Mouse (Mus musculus) heart, postnatal 0 days (tissue): Measurements from ENCODE around the gene Pbrm1. TPM values are rescaled to one million over a fixed set of nuclear protein-coding genes. Genes with fewer than 3 reads are reported as not detected.

Experiments
- ATAC-seq: fragments of 200-750 bp; cut with Nextera tagmentation; 2 replicates; pipeline ENCODE4 v1.8.0; 2017; ENCODE audit warnings: low read depth, moderate number of reproducible peaks, moderate library complexity; ENCODE audit not compliant: insufficient read depth
- DNase-seq: peaks from one replicate; pipeline ENCODE4 v3.0.0-alpha.2; 2016; ENCODE audit warnings: low spot score
- H3K27ac ChIP-seq: fragments of 300-500 bp; sonication (generic); 2 replicates; pipeline ENCODE4 v1.5.1; 2014; ENCODE audit warnings: low read depth, mild to moderate bottlenecking
- H3K27me3 ChIP-seq: fragments of 300-500 bp; sonication (generic); 2 replicates; pipeline ENCODE4 v1.6.1; 2014; ENCODE audit warnings: low read length, mixed read lengths; ENCODE audit not compliant: control insufficient read depth, insufficient read depth
- H3K36me3 ChIP-seq: fragments of 300-500 bp; sonication (generic); replicated peaks from 2 replicates; pipeline ENCODE4 v1.6.1; 2014; ENCODE audit warnings: low read length, mixed read lengths; ENCODE audit not compliant: control insufficient read depth, insufficient read depth
- H3K4me1 ChIP-seq: fragments of 300-500 bp; sonication (generic); 2 replicates; pipeline ENCODE4 v1.6.1; 2014; ENCODE audit warnings: antibody characterized with exemption; ENCODE audit not compliant: control insufficient read depth, insufficient read depth
- H3K4me2 ChIP-seq: fragments of 300-500 bp; sonication (generic); 2 replicates; pipeline ENCODE4 v1.6.1; 2014; ENCODE audit warnings: low read depth, mild to moderate bottlenecking, low read length, moderate library complexity
- H3K4me3 ChIP-seq: fragments of 300-500 bp; sonication (generic); 2 replicates; pipeline ENCODE4 v1.5.1; 2014; ENCODE audit warnings: low read depth, low read length
- H3K9ac ChIP-seq: fragments of 300-500 bp; sonication (generic); replicated peaks from 2 replicates; pipeline ENCODE4 v1.6.1; 2014; ENCODE audit warnings: low read depth, low read length, mixed read lengths
- H3K9me3 ChIP-seq: fragments of 300-500 bp; sonication (generic); replicated peaks from 2 replicates; pipeline ENCODE4 v1.6.1; 2016; ENCODE audit warnings: low read length; ENCODE audit not compliant: control insufficient read depth
- CTCF ChIP-seq: IDR thresholded peaks from 2 replicates; pipeline ENCODE4 v1.5.1; 2016; ENCODE audit warnings: antibody characterized with exemption, control low read depth, low read depth
- EP300 ChIP-seq: IDR thresholded peaks from 2 replicates; pipeline ENCODE4 v1.6.1; 2016; ENCODE audit warnings: antibody characterized with exemption, low read depth
- WGBS: fragments of 180-500 bp; shearing (Covaris S2); extraction: QIAGEN DNeasy Blood & Tissue Kit; methylation state at CpG from one replicate; pipeline ENCODE4 v1.1.7; 2014; 5-methylcytosine and 5-hydroxymethylcytosine counted together
- polyA plus RNA-seq: library from polyadenylated mRNA; unstranded; fragments of >200 nt; fragmentation: Nextera tagmentation; extraction: Ambion mirVana; gene quantifications from 2 replicates; pipeline ENCODE4 v1.2.1, GENCODE M21; 2015
- total RNA-seq: library from RNA; depleted of rRNA; stranded (reverse); fragments of >200 nt; gene quantifications from 2 replicates; pipeline ENCODE4 v1.2.3, GENCODE M21; 2014; ENCODE audit warnings: low replicate concordance

The Pbrm1 gene
- total and polyA plus RNA-seq, 2 experiments from 2014 or later, result 65.0 to 66.5 TPM

DNA sequence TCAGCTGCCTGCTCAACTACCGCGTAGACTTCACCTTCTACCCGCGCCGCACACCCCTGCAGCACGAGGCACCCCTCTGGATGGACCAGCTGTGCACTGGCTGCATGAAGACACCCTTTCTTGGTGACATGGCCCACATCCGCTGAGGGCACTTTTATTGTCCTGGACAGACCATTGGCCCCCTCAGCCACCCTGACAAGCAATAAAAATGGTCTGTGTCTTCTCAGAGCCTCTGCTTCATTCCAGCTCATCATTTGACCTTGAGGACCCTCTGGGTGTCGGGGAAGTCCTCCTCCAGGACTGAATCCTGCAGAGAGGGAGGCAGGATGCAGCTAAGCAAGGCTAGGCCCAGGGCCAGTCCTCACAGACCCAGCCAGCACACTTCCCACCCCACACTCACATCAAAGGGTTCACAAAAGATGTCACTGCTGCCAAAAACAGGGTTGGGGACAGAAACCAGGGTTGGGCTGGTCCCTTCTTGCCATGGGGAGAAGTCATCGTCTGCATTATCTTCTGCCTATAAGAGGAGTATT, 120.0 kb downstream of the Pbrm1 start:
- Histone ChIP-seq H3K36me3 (peaks cover 75% of the 10 kb centered on the region), H3K4me3 (no peak overlapping the region), H3K4me1 (no peaks in the 10 kb centered on the region), H3K9ac (no peak overlapping the region), H3K9me3 (no peaks in the 10 kb centered on the region), H3K27ac (no peak overlapping the region), H3K4me2 (no peak overlapping the region), H3K27me3 (no peaks in the 10 kb centered on the region)
- DNase-seq (no peak), ATAC-seq (no peak)
- WGBS, result 79% methylated on average over 9 of the region's 9 CpGs
- TF ChIP-seq CTCF (no peak), EP300 (no peak)

DNA sequence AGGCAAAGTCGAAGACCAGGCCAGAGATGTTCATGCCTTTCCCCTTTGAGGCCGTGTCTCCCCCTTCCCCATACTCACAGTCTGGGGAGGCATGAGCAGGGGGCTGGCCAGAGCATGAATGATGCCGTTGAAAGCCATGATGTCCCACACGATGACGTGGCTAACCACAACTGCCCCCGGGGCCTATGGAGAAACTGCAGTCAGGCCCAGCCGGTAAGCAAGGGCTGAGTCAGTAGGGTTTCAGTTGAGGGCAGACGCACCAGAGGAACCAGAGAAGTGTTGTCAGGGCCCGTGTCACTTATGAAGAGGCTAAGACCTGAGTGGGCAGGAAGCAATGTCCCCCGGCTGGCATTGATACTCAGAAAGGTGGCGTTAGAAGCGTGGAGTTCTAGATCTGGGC, 120.7 kb downstream of the Pbrm1 start:
- WGBS, result 82% methylated on average over 12 of the region's 12 CpGs
- TF ChIP-seq CTCF (no peak), EP300 (no peak)
- no peak for DNase-seq
- H3K27me3 ChIP-seq, result no peaks in the 10 kb centered on the region
- no peaks in the 10 kb centered on the region for H3K9me3 ChIP-seq
- no peak overlapping the region for H3K27ac ChIP-seq
- no peak for ATAC-seq
- H3K4me2 ChIP-seq, result no peak overlapping the region
- H3K4me1 ChIP-seq, result no peaks in the 10 kb centered on the region
- no peak overlapping the region for H3K4me3 ChIP-seq
- H3K36me3 ChIP-seq, result peaks cover 75% of the 10 kb centered on the region
- no peak overlapping the region for H3K9ac ChIP-seq

DNA sequence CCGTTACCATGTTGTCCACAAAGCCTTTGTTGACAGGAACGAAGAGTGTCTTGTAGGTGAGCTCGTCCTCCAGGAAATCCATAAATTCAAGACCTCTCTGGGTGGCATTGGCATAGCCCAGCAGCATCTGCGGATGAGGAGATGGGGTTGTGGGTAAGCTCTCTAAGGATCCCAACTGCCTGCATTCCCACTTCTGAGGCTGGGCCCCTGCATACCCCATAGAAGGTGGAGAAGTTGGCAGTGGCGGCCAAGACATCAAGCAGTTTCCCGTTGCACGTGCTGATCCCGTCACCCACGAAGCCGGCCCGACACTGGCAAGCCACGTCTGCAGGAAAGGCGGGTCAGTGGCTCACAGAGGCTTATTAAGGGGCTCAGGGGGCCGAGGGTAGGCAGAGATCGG, 121.2 kb downstream of the Pbrm1 start:
- Histone ChIP-seq H3K36me3 (peaks cover 74% of the 10 kb centered on the region), H3K27me3 (no peaks in the 10 kb centered on the region), H3K4me3 (no peak overlapping the region), H3K9ac (no peak overlapping the region), H3K9me3 (no peaks in the 10 kb centered on the region), H3K4me1 (no peaks in the 10 kb centered on the region), H3K4me2 (no peak overlapping the region), H3K27ac (no peak overlapping the region)
- 90% methylated on average over 15 of the region's 15 CpGs for WGBS
- TF ChIP-seq EP300, result no peak
- TF ChIP-seq CTCF, result no peak
- ATAC-seq (no peak), DNase-seq (no peak)

- H3K27ac ChIP-seq, result no peak overlapping the region
- ATAC-seq (no peak), DNase-seq (no peak)
- no peak overlapping the region for H3K4me2 ChIP-seq
- WGBS, result 90% methylated on average over 14 of the region's 14 CpGs
- no peaks in the 10 kb centered on the region for H3K27me3 ChIP-seq
- no peaks in the 10 kb centered on the region for H3K9me3 ChIP-seq
- no peak overlapping the region for H3K4me3 ChIP-seq
- H3K36me3 ChIP-seq, result peaks cover 65% of the 10 kb centered on the region
- TF ChIP-seq EP300 (no peak), CTCF (no peak)
- H3K9ac ChIP-seq, result no peak overlapping the region
- no peaks in the 10 kb centered on the region for H3K4me1 ChIP-seq
Measured at GRCm38 (mm10) chr14:31141011-31141410, 122.1 kb downstream of the Pbrm1 start.

DNA sequence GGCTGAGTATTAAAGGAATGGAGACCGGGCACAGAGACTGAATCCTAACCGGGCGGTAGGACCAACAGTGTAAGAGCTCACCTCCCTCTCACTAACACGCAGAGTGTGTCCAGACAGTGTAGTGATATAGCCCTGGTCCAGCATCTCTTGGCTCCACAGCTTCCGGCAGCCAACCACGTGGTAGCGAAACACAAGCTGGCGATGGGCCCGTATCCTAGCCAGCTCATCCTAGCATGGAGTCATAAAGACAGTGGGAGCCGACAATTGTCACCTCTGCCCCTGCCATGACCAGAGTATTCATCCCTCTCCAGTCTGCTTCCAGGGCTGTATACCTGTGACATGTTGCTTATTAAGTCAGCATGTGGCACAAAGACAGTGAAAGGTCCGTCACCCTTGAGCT, 126.8 kb downstream of the Pbrm1 start:
- Histone ChIP-seq H3K4me1 (no peaks in the 10 kb centered on the region), H3K9ac (no peak overlapping the region), H3K27me3 (no peaks in the 10 kb centered on the region), H3K4me3 (no peak overlapping the region), H3K36me3 (peaks cover 19% of the 10 kb centered on the region), H3K4me2 (no peak overlapping the region), H3K27ac (no peak overlapping the region), H3K9me3 (no peaks in the 10 kb centered on the region)
- DNase-seq, result no peak
- WGBS, result 88% methylated on average over 11 of the region's 11 CpGs
- ATAC-seq, result no peak
- TF ChIP-seq CTCF (no peak), EP300 (no peak)

GRCm38 (mm10) chr14:31160196-31161150, 141.5 kb downstream of the Pbrm1 start:
- H3K27me3 ChIP-seq, result no peaks in the 10 kb centered on the region
- WGBS, result 52% methylated on average over 27 of the region's 27 CpGs
- TF ChIP-seq EP300 (no peak), CTCF (no peak)
- no peak for DNase-seq
- no peak overlapping the region for H3K4me2 ChIP-seq
- H3K9me3 ChIP-seq, result no peaks in the 10 kb centered on the region
- no peak overlapping the region for H3K4me3 ChIP-seq
- no peak overlapping the region for H3K27ac ChIP-seq
- H3K9ac ChIP-seq, result no peak overlapping the region
- H3K4me1 ChIP-seq, result 0 out of 2 replicates have a peak, but pooled peaks cover 12% of the 10 kb centered on the region
- no peak for ATAC-seq
- no peaks in the 10 kb centered on the region for H3K36me3 ChIP-seq
